Mouse (Mus musculus): ENCODE measurements around the gene Fam102b.
A peak's percentile ranks its signal among the peaks of the same experiment; 100 is the strongest.

Gene Fam102b

DNA sequence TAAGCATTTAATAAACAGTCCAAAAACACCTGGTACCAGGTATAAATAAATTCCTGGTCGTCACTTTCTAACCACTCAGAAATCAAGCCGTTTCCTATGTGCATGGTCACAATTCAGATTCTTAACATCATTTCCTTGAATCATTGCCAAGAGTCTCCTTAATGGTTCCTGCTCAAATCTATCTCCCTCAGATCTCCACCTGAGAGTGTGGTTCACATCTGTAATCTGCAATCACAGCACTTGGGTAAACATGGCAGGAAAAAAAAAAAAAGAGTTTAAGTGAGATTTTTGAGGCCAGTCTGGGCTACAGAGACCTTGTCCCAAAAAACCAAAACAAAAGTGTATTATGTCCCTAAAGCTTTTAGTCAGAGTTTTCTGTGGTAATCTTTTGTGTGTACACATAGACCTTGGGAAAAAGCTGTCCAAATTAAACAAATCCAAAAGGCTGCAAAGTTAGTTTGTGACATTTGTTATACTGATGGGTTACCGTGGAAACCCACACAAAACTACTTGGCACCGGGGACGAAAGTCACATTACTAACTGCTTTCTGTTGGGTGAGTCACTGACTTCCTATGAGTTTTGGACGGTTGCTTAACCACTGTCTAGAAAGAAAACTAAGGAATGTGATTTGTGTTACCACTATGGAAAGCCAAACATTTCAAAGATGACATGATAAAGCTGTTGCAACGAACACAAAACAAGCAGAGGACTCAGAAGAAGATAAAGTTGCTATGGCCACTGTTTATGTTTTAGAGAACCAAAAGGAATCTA is 16.7 kb downstream of the Fam102b start:
- DNase-seq: no peak

DNA sequence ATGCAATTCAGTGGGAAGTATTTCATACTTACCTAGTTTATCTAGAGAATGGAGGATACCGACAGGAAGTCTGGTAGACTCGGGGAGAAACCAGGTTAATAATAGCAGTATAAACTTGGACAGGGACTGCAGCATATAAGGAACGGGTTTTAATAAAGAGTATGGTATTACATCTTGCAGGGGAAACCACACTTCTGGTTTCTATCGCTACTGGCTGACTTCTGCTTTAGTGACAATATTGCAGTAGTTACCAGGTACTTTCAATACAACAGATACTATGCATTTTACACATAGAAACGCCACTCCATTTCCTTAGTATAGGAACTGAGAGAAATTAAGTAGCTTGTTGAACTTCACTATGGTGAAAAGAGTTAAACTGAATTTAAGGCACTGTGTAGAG is 19.2 kb downstream of the Fam102b start:
- DNase-seq: no peak

DNA sequence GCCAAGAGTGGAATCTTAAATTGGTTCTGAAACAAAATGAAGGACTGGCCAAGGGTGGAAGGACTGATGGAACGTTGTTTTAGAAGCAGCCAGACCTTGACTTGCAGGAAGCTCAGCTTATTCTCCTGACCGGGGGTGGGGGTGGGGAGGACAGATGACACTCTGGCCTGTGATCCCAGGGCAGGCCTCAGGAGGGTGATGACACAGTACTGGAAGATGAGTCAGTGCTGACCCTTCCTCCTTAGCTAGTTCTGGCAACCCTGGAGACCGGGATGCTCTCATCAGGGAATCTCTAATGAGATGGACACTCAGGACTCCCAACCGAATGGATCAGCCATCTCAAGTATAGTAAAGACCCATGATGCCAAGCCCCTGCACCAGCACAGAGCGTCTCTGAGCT is 21.6 kb downstream of the Fam102b start:
- no peak for DNase-seq

DNA sequence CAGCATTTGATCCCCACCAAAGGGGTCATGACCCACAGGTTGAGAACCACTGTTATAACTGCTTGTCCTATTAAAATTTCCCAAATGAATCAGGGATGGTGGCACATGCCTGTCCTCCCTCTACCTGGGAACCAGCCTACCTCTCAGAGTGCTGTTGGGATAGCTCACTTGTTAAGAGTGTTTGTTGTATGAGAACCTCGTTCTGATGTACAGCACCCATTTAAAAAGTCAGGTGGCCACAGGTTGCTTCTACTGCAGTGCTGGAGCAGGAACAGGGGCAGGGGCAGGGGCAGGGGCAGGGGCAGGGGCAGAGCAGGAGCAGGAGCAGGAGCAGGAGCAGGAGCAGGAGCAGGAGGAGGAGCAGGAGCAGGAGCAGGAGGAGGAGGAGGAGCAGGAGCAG is 28.2 kb downstream of the Fam102b start:
- DNase-seq: no peak

DNA sequence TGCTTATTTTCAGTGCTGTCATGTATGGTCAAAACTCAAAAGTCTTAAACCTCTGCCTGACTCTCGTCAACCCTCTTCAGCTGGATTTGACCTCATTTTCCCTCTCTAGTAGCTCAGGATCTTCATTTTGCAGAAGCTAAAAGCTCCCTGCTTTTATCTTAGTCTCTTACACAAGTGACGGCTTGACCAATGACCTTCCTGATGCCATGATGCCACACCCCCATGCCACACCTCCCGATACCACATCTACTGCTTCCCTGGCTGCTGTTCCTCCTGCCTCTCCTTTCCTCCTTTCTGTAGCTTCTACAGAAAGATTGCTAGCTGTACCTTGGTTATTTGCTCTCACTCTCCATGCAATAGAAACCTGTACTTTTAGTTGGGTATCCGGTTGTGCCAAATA is 29.6 kb downstream of the Fam102b start:
- DNase-seq: no peak

- no peak for DNase-seq
These were observed 30.1 kb downstream of the Fam102b start for GRCm38 (mm10) chr3:108997284-108997683.

DNA sequence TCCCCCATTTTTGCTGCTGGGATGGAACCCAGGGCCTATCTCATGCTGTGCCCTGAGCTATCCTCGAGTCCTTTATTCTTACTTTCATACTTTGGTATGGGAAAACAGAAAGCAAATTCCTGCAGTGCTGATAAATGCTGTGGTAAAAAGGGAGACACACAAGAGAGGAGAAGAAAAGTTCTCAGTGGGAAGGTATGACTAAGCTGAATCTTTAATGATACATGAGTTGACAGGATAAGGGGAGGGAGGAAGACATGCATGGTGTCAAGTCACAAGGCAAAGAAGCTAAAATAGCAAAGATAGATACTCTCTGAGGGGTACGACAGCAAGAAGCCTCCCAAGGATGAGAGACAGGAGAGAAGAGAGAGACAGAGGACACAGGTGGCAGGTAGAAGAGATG is 32.0 kb downstream of the Fam102b start:
- no peak for DNase-seq

DNA sequence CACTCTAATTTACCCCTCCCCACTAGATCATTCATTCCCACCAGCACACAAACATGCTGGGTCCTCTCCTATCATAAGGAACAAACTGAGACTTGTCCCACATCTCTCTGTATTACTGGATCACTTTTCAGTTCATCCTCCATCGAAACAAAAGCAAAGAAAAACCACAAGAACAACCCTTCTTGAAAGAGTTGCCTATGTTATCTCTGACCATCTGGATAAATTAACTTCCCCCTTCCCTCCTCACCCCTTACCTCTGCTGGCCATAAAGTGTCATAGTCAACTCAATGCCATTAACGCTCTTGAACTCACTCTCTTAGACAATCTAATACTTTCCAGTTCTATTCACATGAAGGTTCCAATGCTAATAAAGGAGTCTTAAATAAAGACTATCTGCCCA is 32.9 kb downstream of the Fam102b start:
- no peak for DNase-seq

DNA sequence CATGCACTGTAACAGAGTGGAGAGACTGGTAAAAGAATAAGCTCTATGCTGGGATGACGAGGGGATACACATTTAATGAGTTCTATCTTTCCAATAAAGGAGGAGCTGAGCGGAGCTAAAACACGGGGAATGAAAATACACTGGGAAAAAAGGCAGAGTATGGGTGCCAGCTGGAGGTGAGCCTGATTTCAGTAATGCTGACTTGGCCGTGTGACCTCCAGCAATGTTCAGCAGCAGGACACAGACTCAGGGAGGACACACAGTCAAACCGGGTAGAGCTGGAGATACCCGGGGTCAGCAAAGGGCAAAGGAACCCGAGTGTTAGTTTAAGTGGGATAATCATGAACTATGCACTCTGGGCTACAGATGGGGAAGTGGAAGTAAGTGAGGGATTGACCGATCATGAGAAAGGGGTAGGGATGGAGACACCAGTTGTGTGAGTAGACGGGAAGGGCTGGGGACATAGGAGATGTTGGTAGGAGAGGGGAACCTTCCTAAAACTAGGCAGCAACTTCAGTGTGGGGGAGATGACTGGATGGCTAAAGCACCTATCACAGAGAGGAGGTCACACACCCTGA is 37.3 kb downstream of the Fam102b start:
- peak; percentile 35 for DNase-seq

GRCm38 (mm10) chr3:108987009-108987659 is 40.3 kb downstream of the Fam102b start:
- DNase-seq: no peak

DNA sequence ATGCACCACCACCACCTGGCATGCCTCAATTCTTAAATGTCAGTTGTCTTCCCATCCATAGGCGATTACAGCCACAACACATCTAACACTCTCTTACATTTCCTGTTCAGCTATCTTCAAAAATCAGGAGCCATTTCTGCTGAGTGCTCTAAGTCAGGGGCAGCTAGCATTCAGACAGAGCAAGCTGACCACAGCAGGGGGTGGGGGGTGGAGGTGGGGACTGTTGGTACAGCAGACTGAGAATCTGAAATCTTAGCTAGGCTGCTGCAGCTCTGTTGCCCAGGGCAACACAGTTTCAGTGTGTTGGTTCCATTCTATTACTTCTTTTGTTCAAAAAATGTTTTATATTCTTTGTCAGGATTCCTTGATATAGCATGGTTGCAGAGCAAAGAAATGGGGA is 40.9 kb downstream of the Fam102b start:
- no peak for DNase-seq

GRCm38 (mm10) chr3:108983989-108984388 is 43.4 kb downstream of the Fam102b start:
- no peak for DNase-seq

DNA sequence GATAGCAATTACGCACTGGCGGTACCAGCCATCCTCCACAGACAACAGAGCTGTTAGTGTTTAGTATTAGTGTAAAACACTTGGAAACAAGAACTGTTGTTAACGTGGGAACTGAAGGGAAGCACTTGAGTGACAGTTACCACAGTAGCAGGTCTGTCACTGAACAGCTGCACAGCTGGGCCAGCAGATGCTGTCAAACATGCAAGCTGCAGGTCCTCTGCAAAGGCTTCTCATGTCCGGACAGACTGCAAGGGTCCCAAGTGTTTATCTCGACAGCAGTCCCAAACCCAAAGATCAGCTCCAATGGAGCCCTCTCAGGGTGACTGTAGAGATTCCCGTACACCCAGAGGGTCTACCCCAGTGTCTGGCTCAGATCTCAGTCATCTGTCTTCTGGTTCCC is 45.5 kb downstream of the Fam102b start:
- no peak for DNase-seq

DNA sequence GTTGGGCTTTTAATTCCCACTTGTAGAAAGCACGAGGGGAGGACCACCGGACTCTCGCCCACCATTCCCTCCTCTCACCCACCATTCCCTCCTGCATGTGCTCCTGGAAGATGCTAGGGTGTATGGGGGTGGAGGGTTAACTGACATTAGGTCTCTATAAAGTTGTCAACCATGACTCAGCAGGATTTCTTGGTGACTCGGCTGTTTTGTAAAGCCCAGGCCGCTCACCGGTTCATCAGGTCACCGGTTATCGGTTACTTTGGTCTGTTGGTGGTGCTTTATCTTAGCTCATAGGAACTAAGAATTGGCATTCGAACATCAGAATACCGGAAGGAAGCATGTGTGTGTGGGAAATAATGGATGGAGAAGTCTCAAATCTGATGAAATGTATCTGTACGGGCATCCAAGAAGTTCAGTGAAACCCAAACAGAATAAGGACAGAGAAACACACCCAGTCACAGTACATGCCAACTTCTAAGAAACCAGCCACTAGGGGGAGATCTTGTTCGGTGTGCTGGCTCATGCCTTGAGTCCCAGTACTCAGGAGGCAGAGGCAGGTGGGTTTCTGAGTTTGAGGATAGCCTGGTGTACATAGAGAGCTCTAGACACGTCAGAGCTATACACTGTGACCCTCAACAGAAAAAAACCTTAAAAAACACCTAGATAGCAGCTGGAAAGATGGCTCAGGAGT is 49.9 kb downstream of the Fam102b start:
- DNase-seq: no peak

GRCm38 (mm10) chr3:108974920-108975485 is 52.4 kb downstream of the Fam102b start:
- no peak for DNase-seq

DNA sequence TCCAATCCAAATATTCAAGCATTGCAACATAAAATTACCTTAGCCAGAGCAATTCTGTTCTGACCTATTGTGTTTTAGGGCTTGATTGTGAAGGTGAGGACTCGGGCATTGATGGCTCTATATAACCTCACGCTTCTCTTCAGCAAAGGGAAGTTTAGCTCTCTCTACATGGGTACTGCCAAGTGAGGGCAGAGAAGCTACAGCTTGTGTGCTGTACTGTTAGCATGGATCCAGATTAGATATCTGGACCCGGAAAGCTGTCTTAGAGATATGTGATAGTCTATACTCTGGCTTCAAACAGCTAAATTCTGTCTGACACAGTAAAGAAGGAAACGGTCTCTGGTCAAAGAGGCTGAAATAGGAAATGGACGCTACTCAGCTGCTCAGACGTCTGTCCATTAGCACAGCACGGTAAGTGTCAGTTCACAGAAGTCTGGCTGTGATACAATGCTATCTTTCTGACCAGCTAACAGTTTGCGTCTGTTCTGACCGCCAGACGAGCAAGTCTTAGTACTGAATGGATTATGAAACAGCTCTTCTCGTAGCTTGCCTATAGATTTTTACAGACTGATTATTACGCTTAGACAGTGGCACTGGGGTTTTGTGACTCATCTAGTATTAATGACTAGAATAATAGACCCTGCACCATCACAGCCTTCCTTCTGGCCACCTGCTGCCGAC is 53.3 kb downstream of the Fam102b start:
- DNase-seq: no peak

- DNase-seq: no peak
These were observed 61.4 kb downstream of the Fam102b start for GRCm38 (mm10) chr3:108966051-108966450.

DNA sequence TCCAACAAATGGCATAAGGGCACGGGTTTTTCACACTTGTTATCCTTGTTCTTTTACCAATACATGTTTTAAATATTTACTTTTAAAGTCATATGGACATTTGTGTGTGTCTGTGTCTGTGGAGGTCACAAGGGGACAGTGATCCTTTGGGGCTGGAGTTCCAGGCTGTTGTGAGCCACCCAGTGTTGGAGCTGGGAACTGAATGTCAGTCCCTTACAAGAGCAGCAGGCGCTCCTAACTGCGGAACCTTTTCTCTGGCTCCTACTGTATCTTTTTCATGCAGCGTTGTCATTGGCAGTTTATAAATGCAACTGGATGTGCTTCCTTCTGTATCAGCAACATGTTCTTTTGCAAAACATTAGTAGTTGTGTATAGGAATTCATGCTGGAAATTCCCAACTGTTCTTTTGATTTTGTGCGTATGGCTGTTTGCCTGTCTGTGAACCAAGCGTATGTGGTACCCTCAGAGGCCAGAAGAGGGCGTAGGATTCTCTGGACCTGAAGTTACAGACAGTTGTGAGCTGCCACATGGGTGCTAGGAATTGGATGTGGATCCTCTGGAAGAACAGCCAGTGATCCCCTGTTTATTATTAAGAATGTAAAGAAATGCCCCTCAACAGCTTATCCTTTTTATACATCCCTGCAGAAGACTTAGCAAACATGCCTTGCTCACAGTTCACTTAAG is 62.9 kb downstream of the Fam102b start:
- DNase-seq: peak; percentile 16

- DNase-seq: no peak
These were observed 63.6 kb downstream of the Fam102b start for GRCm38 (mm10) chr3:108963776-108964175.

DNA sequence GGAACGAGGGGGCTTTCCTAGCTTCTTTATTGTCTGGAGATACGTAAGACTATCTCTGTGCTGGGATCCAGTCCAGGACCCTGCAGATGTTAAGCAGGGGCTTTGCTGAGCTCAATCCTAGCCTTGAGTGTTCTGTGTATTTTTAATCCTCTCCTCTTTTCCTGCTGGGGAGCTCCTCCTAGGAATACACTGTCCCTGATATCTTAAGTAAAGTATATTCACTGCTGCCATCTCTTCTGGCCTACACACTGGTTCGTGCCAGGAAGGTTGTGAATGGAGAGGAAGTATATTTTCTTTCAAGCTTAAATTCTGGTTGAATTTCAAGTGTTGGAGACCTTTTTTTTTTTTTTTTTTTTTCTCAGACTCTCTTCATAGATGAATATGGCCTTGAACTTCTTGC is 64.1 kb downstream of the Fam102b start:
- no peak for DNase-seq

DNA sequence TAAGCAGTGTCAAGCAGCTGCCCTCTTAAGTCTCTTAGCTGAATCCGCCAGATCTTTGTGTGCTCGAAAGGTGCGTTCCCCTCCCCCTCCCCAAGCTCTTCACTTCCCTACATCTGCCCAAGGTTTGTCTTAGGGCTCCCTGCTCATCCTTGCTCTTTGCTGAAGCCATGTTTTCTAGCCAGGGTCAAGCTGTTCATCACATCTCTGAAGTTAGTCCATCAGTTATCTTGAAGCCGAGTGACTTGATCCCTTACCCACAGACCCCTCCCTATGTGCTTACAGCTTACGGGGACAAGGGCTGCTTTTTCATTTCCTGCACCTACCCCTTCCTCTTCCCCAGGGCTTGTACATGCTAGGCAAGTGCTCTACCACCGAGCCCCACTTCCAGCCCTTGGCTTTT is 65.8 kb downstream of the Fam102b start:
- no peak for DNase-seq

GRCm38 (mm10) chr3:108961226-108961625 is 66.2 kb downstream of the Fam102b start:
- DNase-seq: no peak
